Mouse (Mus musculus) lung, postnatal 0 days (tissue): ENCODE results near the gene Camta1.

Experiments used
- CTCF ChIP-seq: IDR thresholded peaks from 2 replicates; pipeline ENCODE4 v1.5.1; 2016; ENCODE audit warnings: antibody characterized with exemption, mild to moderate bottlenecking
- EP300 ChIP-seq: IDR thresholded peaks from 2 replicates; pipeline ENCODE4 v1.6.1; 2016; ENCODE audit warnings: antibody characterized with exemption, mild to moderate bottlenecking, control low read depth

DNA sequence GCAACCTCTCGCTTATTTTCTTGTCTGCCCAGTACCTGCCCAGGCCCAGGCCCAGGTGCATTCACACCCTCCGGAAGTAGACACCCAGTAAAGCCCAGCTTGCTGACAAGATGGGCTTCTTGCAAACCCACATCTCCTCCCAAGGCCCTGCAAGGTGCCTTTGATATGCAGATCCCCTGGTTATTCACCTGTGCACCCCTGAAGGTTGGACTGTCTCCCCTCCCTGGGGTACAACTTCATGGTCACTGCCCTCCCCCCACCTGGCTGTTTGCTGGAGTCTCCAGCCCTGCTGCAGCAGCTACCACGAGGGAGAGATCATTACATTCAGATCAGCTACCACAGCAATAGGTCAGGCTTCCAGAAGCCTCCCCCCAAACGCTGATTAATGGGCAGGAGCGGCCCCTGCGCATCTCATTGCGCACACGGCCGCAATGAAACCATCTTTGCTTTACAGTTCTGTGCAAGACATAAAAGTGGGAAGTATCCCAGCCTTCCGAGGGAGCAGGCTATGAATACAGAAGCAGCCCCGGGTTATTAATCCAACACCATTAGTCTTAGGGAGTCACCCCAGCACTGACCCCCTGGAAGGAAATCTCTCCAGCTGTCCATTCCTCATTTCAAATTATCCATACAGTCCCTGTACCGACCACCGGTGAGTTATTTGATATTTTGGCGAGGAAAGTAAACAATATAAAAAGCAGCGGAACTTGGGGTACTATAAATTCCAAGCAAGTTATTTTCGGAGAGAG is 205.9 kb downstream of the Camta1 start:
- no peak for TF ChIP-seq CTCF
- no peak for TF ChIP-seq EP300
